Mouse (Mus musculus) ES-CJ7 (cell line): ENCODE measurements at regions not wholly inside any gene's neighbourhood (a gene's known extent, or its start where the extent isn't known, plus 50 kb on each side); places are given as distances from the start of the nearest gene placed in this dataset.

Experiments
- DNase-seq: peaks from one replicate; pipeline ENCODE4 v3.0.0; 2011; ENCODE audit warnings: low read depth, low spot score

DNA sequence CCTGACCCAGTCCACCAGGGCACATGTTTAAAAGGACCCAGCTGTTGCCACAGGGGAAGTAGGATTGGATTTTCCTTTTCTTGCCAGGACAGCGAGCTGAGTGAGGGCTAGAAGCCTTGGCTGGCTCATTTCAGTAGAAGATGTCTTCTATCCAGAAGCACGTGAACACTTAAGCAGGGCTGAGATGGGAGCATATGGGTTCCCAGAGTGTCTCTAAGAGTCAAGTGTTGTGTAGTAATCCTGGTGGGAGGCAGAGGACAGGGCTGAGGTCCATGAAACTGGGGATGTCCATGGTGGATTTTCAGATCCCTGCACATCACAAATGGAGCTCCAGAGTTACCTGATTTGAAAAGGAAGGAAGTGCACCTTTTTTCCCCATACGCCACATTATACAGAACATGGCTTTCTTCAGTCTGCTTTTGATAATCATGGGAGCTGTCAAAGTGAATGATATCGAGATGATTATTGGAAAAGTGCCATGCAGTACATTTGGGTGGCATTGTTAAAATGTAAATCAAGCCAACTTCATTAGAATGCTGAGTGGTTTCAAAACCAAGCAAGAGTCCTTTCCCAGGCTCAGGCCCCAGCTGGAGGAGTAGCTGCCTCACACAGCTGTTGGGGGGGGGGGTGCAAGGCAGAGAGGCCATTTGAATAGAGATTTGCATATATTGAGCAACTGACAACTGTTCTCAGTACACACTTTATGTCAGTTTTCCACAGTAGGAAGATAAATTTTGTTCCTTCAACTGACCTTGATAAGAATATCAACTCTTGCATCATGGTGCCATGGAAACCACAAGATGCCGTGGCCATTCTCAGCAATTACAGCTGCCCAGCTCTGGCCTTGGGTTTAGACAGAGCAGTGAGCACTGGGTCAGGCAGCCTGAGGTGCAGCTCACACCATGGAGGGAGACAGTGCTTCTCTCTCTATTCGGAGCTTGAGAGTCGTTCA lies 81.7 kb downstream of the Slc35b3 start:
- DNase-seq = no peak

DNA sequence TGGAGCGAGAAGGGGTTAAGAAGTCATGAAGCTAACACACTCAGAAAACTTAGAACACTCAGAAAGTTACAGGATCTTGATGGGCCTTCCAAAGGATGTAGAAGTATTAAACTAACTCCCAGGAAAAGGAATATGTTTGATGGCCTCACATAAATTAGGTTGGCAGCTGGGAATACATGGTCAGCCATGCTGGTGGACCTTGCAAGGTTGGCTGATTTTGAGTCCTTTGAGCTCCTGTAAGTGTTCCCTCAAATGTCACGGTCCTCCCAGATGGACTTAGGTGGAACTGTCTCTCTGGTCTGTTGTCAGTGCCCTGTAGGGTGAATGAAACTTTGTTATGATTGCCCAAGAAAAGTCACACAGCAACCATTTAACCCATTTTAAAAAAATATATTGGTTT lies 84.8 kb downstream of the Slc35b3 start:
- no peak for DNase-seq

DNA sequence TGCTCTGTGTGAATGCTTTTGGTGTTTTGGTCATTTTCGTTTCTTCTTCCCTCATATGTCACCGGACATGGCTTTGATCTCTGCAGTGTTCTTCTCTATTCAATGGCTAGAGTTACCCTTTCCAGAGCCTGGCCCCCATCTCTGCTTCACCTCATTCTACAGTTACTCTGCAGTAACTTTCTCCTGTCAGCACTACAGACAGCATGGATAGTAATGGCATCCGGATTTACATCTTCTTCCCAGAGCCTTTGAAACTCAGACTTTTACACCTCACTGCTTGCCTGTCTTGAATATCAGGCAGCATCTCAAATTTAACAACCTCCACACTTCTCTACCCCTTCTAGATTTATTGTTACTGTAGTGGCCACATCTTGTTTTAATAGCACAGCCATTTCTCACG lies 96.7 kb downstream of the Slc35b3 start:
- DNase-seq = no peak

DNA sequence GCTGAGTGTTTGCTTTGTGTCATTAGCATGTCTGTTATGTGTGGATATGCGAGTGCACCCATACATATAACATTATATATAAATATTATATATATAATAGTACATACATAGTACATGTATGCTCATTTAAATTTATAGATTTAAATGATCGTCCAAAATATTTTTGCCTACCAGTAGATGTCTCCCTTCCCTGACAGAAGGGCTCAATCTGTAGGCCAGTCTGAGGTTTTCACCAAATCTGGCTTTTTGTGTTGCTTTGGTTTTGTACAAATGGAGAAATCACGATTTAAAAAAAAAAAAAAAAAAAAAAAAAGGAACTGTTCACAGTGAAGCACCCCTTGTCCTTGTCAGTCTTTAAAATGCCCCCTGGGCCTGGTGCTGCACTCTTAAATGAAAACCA lies 104.9 kb downstream of the Slc35b3 start:
- DNase-seq = no peak

DNA sequence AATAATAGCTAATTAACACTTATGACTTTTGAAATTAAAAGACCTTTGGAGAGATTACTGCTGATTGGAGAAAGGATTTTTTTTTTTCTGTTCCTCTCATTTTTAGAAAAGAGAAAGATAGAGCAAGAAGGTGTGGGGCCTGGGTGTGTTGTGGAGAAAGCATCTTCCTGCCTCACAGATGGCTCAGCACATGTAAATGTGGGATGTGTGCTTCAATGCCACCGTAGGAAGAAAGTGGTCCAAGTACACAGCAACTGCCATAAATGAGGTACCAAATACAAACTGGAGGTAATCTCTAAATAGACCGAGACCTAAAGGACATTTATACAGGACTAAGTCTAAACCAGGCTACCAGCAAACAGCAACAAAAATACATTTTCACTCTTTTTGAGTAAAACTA lies 105.7 kb downstream of the Slc35b3 start:
- DNase-seq = no peak

DNA sequence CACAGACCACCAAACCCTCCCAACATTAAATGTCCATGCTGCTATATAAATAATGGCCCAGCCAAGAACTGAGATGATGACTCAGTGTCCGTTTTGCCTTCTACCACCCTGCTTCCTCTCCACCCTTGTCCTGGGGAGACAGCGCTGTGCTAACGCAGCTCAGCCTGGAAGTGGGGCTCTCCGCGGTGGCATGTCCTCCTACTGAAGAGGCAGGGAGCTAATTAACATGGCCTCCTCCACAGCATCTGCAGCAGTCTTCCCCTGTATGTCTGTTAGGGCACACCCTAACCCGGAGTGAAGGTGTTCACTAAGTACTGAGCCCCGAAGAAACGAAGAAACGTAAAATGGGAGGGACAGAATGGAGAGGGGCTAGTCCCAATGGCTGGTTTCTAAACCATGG lies 107.8 kb downstream of the Slc35b3 start:
- DNase-seq = peak; percentile 4

DNA sequence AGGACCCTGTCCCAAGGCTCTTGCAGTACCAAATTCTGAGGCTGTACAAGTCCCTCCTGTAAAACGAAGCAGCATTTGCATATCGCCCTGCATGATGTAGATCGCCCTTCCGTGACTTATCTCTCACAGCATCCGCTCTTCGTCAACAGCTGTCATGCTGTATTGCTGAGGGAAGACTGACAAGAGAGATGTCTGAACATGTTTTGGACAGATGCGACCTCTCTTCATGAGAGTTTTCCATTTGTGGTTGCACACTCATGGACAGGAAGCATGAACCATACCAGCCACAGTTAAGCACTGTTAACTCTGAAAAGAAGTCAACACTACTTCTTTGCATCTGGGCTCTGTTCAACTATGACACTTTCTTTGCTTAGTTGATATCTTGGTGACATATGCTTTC lies 108.9 kb downstream of the Slc35b3 start:
- DNase-seq = no peak

DNA sequence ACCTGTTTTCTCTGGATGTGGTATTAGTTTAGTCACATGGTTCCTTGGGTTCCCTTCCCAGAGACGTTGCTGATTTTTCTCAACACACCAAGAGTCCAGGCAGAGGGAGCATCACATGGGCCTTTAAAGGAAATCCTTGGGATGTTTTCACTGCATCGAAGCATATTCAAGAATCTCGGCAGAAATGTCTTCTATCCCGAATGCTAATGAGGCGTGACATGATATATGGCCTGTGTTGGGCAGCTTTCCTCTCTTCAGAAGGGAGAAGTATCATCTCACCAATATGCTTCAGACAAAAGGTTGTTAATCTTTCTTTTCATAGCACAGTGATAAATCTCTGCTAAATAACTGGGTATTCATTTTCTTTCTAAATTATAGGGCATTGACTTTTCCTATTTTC lies 122.4 kb downstream of the Slc35b3 start:
- DNase-seq = no peak

DNA sequence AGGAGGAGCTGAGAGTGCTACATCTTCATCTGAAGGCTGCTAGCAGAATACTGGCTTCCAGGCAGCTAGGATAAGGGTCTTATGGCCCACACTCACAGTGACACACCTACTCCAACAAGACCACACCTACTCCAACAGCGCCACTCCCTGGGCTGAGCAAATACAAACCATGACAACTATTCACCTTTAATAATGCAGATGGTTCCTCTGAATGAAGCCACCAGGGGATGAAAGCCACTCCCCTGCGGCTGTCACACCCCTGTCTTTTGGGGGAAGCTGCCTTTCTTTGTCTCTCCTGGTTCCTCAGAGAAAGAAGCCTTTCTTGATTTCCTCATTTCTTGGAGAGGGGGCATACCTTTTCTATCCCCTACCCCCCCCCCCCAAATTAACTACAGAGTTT lies 135.0 kb downstream of the Slc35b3 start:
- DNase-seq = peak; percentile 78

DNA sequence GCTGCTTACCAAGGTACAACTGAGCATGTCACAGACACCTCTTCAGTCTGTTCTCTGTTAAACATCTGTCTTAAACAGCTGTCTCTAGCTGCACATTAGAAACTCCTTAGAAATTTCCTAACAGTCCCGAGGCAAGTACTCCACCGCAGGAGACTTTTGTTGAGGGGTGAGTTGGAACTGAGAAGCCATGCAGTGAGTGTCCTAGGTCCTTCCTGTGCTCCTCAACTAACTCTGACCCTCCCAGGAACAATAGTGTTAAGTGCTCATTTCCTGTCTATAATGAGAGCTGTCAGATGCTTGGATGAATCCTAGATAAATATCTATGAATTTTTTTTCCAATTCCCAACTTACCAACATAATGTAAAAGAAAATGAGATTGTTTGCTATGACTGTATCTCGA lies 141.1 kb downstream of the Slc35b3 start:
- peak; percentile 9 for DNase-seq

DNA sequence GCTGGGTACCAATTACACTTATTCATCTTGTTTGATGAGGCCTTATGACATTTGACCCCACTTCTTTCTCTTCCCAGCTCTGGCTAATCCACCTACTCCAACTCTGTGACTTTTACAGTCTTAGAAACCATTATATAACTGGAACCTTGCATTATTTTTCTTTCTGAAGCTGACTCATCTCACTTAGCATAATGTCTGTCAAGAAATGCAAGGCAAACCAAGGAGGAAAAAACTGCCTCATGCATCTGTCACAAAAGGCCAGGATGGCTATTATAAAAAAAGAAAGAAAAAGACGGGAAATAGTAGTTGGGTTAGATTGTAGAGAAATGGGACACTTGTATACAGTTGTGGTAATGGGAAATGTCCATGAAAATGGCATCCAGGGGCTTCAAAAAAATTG lies 141.9 kb downstream of the Slc35b3 start:
- no peak for DNase-seq

DNA sequence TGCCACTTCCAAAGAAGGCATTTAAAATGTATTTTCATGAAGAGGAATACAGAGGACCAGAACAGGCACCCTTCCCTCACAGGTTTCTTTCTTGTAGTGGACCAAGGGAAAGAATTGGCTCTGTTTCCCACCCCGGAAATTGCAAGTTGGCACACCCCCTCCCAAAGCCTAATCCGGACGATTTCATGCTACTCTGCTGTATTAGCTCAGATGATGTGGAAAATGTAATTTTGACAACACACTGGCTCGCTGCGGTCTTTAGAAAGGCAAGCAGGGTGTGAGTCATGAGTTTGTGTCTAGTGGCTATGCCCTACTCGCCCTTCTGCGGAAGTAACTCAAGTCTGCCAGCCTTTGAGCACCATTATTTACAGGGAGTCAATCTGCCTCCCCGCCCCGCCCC lies 144.4 kb downstream of the Slc35b3 start:
- DNase-seq = no peak

DNA sequence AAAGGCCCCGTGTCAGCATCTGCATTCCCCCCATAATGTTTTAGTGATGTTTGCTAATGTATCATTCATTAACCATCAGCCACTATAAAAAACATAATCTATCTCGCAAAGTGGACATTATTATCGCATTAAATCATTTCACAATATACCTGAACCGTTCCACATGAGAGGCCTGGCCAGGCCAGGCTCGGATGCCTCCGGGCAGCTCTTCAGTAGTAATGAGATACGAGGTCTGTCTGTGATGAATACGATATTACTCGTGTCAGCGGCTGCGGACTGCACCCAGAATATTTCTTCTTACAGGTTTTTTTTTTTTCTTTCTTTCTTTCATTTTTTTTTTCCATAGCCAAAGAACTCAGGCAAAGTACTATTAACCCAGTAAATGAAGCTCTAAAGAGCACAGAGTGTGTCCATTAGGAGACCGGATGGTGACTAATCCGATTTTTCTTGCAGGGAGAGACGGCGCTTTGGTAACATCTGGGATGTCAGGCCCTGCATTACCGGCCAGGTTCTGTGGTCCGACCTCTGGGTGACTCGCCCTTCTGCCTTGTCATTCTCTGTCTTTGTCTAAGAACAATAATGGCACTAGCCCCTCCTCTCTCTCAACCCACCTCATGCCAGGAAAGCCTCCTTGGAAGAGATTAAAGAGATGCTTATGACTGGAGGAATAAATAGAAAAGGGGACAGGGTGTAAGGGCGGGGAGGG lies 145.5 kb downstream of the Slc35b3 start:
- DNase-seq = peak; percentile 18

DNA sequence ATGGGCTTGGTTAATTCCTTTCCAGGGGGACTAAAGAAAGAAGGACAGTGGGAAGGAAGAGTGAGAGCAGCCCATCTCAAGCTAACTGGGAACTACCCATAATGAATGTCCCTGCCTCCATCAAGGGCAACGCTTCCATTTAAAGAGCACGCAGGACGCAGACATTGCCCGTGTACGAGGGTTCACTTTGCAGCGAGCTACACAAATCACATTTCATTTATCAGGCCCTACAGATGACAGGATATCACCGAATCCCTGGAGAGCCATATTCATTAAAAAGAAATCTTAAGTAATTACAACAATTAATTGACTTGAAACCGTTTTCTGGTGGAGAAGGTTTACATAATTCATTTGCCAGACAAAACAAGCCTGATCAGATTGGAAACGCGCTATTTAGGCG lies 139.7 kb upstream of the Eef1e1 start:
- DNase-seq = no peak

DNA sequence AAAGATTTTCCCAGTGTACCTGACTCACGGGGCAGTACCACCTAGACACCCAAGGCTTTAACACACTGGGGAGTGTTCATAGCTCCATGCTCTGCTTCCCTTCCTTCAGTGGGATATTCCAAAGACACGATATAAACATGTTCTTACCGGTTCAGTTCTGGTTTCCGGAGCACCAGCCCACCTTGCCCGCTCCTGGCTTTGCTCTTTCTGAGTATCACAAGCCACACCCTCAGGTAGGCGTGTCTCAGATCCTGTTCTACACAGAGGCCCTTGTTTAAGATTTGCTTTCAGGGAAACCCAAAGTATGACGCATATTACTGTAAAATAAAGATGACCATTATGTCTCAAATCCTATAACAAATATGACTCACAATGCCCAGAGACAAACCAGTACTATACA lies 134.6 kb upstream of the Eef1e1 start:
- peak; percentile 64 for DNase-seq

DNA sequence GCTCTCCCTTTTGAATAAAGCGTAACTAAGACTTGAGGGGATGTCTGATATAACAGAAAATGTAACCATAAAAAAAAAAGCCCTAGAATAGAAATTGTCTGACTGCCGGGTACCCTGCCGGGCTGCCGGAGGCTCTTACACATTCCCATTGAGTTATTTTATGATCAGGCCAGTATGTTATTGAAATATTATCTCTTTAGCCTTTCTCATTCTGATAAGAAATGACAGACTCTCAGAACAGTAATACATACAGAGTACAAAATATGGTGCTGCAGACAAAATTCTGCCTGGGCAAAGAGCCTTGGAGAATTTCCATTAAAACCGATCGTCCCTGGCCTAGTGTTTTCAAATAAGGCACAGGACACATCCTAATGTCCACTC lies 121.8 kb upstream of the Eef1e1 start:
- no peak for DNase-seq

DNA sequence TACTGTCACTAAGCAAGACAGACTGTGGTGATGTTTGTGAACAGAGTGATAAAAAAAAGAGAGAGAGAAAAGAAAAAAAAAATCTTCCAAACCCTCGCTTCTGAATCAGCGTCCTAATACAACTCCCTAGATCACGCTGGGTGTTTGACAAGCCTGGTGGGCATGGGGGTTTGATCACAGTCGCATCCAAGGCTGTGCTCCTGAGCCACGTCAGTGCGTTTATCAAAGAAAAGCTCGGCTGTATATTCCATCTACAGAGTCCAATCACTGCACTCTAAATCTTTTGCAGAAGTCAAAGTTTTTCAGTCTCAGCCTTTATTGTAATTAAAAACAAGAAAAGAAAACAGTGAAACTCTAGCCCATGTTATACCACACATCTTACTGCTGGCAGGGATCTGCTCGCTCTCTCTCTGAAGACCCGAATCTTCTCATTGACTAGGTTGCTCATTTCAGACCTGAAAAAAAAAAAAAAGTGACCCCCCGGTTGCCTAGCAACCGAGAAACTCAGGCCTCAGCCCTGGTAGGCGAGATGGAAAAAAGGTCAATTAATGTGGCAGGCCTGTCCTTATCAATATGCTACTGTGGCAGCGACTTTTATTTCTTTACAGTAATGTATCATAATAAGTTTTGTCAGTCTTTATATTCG lies 121.2 kb upstream of the Eef1e1 start:
- no peak for DNase-seq

DNA sequence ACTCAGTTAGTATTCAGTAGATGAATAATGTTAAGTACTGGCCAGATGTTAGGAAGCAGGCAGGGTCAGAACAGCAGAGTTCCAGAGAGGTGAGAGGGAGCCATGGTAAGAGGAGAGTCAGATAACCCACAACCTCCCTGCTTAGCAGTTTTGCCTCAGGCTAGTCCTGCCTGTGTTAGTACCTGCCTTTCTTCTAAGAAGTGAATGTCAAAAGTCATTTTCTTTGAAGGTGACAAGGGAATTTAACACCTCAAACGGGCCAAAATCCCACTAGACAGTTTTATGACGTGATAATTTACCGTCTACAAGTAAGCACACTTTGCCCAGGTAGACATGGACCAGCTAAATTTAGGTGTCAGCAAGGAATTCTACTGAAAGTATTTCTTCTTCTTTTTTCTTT lies 117.7 kb upstream of the Eef1e1 start:
- no peak for DNase-seq

DNA sequence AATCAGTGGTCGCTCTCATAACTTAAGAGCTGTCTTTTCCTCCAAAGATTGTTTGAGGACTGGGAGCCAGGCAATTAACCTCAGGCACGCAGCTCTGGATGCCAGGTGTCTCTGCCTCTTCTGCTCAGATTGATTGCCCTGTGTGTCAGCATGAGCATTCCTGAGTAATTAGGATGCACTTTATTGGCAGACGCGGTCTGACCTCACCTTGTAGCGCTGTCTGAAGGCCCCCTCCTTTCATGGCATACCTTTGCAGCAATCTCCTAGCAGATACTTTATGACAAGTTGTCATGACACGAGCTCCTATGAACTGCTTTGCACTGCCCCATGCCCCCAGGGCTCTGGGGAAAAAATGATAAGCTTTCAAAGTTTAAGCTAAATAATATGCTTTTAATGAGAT lies 114.1 kb upstream of the Eef1e1 start:
- DNase-seq = no peak

DNA sequence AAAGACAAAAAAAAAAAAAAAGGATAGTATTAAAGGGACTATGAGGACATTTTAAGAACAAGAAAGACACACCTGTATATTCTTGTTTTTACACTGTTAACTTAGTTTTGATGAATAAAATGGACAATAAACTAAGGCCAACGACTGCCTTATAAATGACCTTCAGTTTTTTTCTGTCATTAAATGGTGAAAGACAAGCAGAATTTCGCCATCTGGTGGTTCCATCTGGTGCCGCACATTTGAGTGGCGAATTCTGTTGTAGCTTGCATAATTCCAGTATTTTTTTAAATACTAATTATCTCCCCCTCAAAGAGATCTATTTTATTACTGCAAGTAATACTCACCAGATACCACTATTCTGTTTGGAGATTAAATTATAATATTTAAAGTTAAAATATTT lies 107.3 kb upstream of the Eef1e1 start:
- DNase-seq = no peak

DNA sequence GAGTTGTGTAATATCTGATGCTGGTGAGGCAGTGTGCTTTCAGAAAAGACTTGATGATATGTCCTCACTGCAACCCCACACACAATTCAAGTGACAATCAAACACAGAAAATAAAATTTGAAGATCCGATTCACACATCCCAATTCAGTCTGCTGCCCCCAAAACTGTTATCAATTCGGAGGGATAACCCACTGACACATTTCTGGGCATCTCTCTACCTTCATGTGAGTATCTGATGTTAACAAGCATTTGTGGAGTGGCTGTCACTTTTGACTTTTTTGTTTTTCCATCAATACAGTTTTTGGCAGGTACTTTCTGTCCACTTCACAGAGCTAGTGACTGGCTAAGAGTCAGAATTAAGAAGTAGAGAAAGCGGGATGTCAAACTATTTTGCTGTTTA lies 101.4 kb upstream of the Eef1e1 start:
- no peak for DNase-seq

DNA sequence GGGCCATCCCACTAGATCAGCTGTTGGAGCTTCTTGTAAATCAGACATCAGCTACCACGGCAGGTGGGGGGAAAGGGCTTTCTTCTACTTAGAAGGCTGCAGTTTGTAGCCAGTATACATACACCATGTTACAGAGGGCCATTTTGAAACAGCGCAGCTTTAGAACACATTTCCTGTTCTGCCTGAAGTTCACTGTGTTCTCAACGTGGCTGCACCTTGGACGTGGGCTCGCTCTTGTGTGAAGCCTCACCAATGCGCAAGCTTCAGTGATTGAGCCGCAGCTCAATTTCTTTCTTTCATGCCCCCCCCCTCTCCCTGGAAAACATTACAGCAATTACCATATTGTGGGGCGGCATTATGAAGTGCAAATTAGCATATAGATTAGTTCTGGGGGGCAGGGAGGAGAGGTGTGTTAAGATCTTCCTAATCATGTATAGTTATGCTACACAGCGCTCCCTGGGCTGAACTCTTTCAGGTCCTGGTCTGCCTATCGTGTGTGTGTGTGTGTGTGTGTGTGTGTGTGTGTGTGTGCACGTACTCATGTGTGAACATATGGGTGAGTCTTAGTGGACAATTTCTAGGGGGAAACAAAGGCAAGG lies 97.9 kb upstream of the Eef1e1 start:
- DNase-seq = no peak
